In the genomic region with DNA sequence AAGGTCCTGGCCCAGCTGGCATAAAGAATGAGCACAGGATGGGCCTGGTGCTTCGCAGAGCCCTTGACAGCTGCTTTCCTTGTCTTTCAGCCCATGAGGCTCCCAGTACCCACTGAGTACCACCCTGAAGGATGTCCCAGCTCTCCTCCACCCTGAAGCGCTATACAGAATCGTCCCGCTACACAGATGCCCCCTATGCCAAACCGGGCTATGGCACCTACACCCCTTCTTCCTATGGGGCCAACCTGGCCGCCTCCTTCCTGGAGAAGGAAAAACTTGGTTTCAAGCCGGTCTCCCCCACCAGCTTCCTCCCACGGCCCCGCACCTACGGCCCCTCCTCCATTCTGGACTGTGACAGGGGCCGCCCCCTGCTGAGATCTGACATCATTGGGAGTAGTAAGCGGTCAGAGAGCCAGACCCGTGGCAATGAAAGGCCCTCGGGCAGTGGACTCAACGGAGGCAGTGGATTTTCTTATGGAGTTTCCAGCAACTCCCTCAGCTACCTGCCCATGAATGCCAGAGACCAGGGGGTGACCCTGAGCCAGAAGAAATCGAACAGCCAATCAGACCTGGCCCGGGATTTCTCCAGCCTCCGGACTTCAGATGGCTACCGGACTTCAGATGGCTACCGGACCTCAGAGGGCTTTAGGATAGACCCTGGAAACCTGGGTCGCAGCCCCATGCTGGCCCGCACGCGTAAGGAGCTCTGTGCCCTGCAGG, we compare ENCODE assay signal across 16 mouse cellular contexts. TPM values are rescaled to one million over a fixed set of nuclear protein-coding genes. Genes with fewer than 3 reads are reported as not detected.
DNase-seq lines count a peak whose midpoint lies in the region; ATAC-seq and TF ChIP-seq lines count a peak whose summit lies in the region.
"Had no signal": no experiment of that assay in that cellular context is flagged by ENCODE, and none has a peak within 500 bp of the region (broad histone marks: within the 10 kb centered on the region; RNA-seq: fewer than 3 reads in every experiment).

No protein-coding gene starts in this region.

- WGBS in cerebellum, adult 2 months, result 67% methylated on average over 24 of the region's 24 CpGs
- 66% methylated on average over 24 of the region's 24 CpGs for WGBS in heart, embryonic 13.5 days
- WGBS in kidney, embryonic 16.5 days, result 68% methylated on average over 24 of the region's 24 CpGs

- H3K4me2 ChIP-seq in heart, embryonic 13.5 days, result no peak overlapping the region
- H3K4me2 ChIP-seq in kidney, embryonic 16.5 days (replicated peaks; ENCODE audit: low read depth, low read length), result no peak overlapping the region
- H3K4me2 ChIP-seq: intestine, embryonic 15.5 days; midbrain, embryonic 12.5 days had no signal

- no peaks in the 10 kb centered on the region for H3K9me3 ChIP-seq in heart, embryonic 13.5 days
- no peaks in the 10 kb centered on the region for H3K9me3 ChIP-seq in kidney, embryonic 16.5 days (ENCODE audit: low read length)
- H3K9me3 ChIP-seq: embryonic facial prominence, embryonic 10.5 days; intestine, embryonic 15.5 days; midbrain, embryonic 12.5 days had no signal

- TF ChIP-seq CTCF in cerebellum, adult 2 months (IDR thresholded peaks at IDR 0.05; ENCODE audit: borderline replicate concordance, insufficient read depth, low read depth, low read length), result no peak

- DNase-seq in cerebellum, adult 2 months, result peak; percentile 42 to 51
- DNase-seq in cerebellum, postnatal 36 days, result no peak
- no peak for DNase-seq in heart, adult 9 months (ENCODE audit: low spot score in 2 of 2)
- DNase-seq in cerebellum, postnatal 10 days, result peak; percentile 49 to 53
- DNase-seq in spleen, adult 12 weeks (ENCODE audit: low spot score), result no peak
- DNase-seq: layer of hippocampus, adult 9-11 months; lung, postnatal 36 days; right cerebral cortex, adult 18-20 months had no signal

- peak overlapping the region; percentile 26; the same call in 1 of the 2 replicates for H3K9ac ChIP-seq in heart, embryonic 13.5 days
- no peak overlapping the region for H3K9ac ChIP-seq in kidney, embryonic 16.5 days (replicated peaks; ENCODE audit: low read length)
- H3K9ac ChIP-seq: intestine, embryonic 15.5 days; midbrain, embryonic 12.5 days had no signal

- TF ChIP-seq POLR2A in cerebellum, adult 2 months (IDR thresholded peaks at IDR 0.05; ENCODE audit: borderline replicate concordance, insufficient read depth, low read length), result no peak

- peaks cover 5% of the 10 kb centered on the region for H3K36me3 ChIP-seq in heart, embryonic 13.5 days
- no peaks in the 10 kb centered on the region for H3K36me3 ChIP-seq in kidney, embryonic 16.5 days (ENCODE audit: insufficient read depth, low read length)
- H3K36me3 ChIP-seq: embryonic facial prominence, embryonic 10.5 days; intestine, embryonic 15.5 days; midbrain, embryonic 12.5 days had no signal

- ATAC-seq in heart, embryonic 13.5 days (ENCODE audit: extremely low read depth, insufficient number of reproducible peaks, low FRiP score, low TSS enrichment), result no peak
- no peak for ATAC-seq in kidney, embryonic 16.5 days (ENCODE audit: low FRiP score, low TSS enrichment)
- ATAC-seq in activated CD4-positive, CD25-positive, alpha-beta regulatory T cell, adult 4 months, result no peak
- ATAC-seq: intestine, embryonic 15.5 days had no signal

- H3K4me3 ChIP-seq in cerebellum, adult 2 months (replicated peaks; ENCODE audit: insufficient read depth, low read depth, low read length), result no peak overlapping the region
- no peak overlapping the region for H3K4me3 ChIP-seq in heart, embryonic 13.5 days
- no peak overlapping the region for H3K4me3 ChIP-seq in kidney, embryonic 16.5 days (ENCODE audit: low read length)
- H3K4me3 ChIP-seq: embryonic facial prominence, embryonic 10.5 days; erythroblast, embryonic 14.5 days; intestine, embryonic 15.5 days; midbrain, embryonic 12.5 days had no signal

- H3K4me1 ChIP-seq in cerebellum, adult 2 months (ENCODE audit: control insufficient read depth, insufficient read depth, low read length), result peaks cover 65% of the 10 kb centered on the region
- H3K4me1 ChIP-seq in heart, embryonic 13.5 days, result peaks cover 92% of the 10 kb centered on the region
- peaks cover 61% of the 10 kb centered on the region for H3K4me1 ChIP-seq in kidney, embryonic 16.5 days (ENCODE audit: insufficient read depth, low read length)

- no peak overlapping the region for H3K27ac ChIP-seq in cerebellum, adult 2 months (ENCODE audit: insufficient read depth, low read length)
- no peak overlapping the region for H3K27ac ChIP-seq in heart, embryonic 13.5 days (replicated peaks)
- H3K27ac ChIP-seq in kidney, embryonic 16.5 days (ENCODE audit: low read length), result peak overlapping the region; percentile 47; the same call in 1 of the 2 replicates
- H3K27ac ChIP-seq: embryonic facial prominence, embryonic 10.5 days; intestine, embryonic 15.5 days; midbrain, embryonic 12.5 days had no signal

- no peaks in the 10 kb centered on the region for H3K27me3 ChIP-seq in cerebellum, adult 2 months (ENCODE audit: control insufficient read depth, insufficient read depth, low read length)
- H3K27me3 ChIP-seq in heart, embryonic 13.5 days (replicated peaks), result no peaks in the 10 kb centered on the region
- H3K27me3 ChIP-seq in kidney, embryonic 16.5 days (ENCODE audit: insufficient read depth, low read length), result no peaks in the 10 kb centered on the region
- H3K27me3 ChIP-seq: intestine, embryonic 15.5 days had no signal

RNA-seq across cellular contexts. Expression of a gene that starts 8.6 kb away (rescaled TPM):
- 43.5 and 47.1 TPM in 2 replicates for polyA plus RNA-seq in cerebellum, adult 2 months (2012; rRNA removed)
- polyA plus RNA-seq in heart, embryonic 13.5 days (2015; fragmentation: Nextera tagmentation; extraction: Ambion mirVana), result 48.5 and 66.0 TPM in 2 replicates
- polyA plus RNA-seq in kidney, embryonic 16.5 days (2015; fragmentation: Nextera tagmentation; extraction: Ambion mirVana), result 53.9 and 57.7 TPM in 2 replicates
- polyA plus RNA-seq in activated CD4-positive, CD25-positive, alpha-beta regulatory T cell, adult 4 months (2017; shearing (Covaris generic)), result 1 to 10 TPM; 1.6 to 1.7 TPM
- polyA plus RNA-seq: erythroblast, embryonic 14.5 days had no signal

RNA-seq across cellular contexts. Expression of a gene that starts 26.1 kb away (rescaled TPM):
- polyA plus RNA-seq in cerebellum, adult 2 months (2012; rRNA removed), result 2.7 and 7.3 TPM in 2 replicates
- polyA plus RNA-seq in heart, embryonic 13.5 days (2015; fragmentation: Nextera tagmentation; extraction: Ambion mirVana), result not detected in 2 replicates
- 0.10 and 0.25 TPM in 2 replicates for polyA plus RNA-seq in kidney, embryonic 16.5 days (2015; fragmentation: Nextera tagmentation; extraction: Ambion mirVana)
- polyA plus RNA-seq in activated CD4-positive, CD25-positive, alpha-beta regulatory T cell, adult 4 months (2017; shearing (Covaris generic)), result not detected
- polyA plus RNA-seq: erythroblast, embryonic 14.5 days; liver, embryonic 16.5 days; midbrain, embryonic 12.5 days had no signal

RNA-seq across cellular contexts. Expression of a gene that starts 31.6 kb away (rescaled TPM):
- polyA plus RNA-seq in cerebellum, adult 2 months (2012; rRNA removed), result 26.0 and 29.1 TPM in 2 replicates
- 1.1 and 2.1 TPM in 2 replicates for polyA plus RNA-seq in heart, embryonic 13.5 days (2015; fragmentation: Nextera tagmentation; extraction: Ambion mirVana)
- polyA plus RNA-seq in kidney, embryonic 16.5 days (2015; fragmentation: Nextera tagmentation; extraction: Ambion mirVana), result 4.7 and 5.7 TPM in 2 replicates
- polyA plus RNA-seq in activated CD4-positive, CD25-positive, alpha-beta regulatory T cell, adult 4 months (2017; shearing (Covaris generic)), result not detected

RNA-seq across cellular contexts. Expression of a gene that starts 32.3 kb away (rescaled TPM):
- 860 and 925 TPM in 2 replicates for polyA plus RNA-seq in cerebellum, adult 2 months (2012; rRNA removed)
- polyA plus RNA-seq in heart, embryonic 13.5 days (2015; fragmentation: Nextera tagmentation; extraction: Ambion mirVana), result 0.47 and 0.98 TPM in 2 replicates
- 7.7 and 10.5 TPM in 2 replicates for polyA plus RNA-seq in kidney, embryonic 16.5 days (2015; fragmentation: Nextera tagmentation; extraction: Ambion mirVana)
- 100 to 1,000 TPM; 218 to 257 TPM for polyA plus RNA-seq in activated CD4-positive, CD25-positive, alpha-beta regulatory T cell, adult 4 months (2017; shearing (Covaris generic))
- polyA plus RNA-seq: erythroblast, embryonic 14.5 days; midbrain, embryonic 12.5 days had no signal

RNA-seq across cellular contexts. Expression of a gene that starts 37.9 kb away (rescaled TPM):
- 0.41 and 0.75 TPM in 2 replicates for polyA plus RNA-seq in cerebellum, adult 2 months (2012; rRNA removed)
- not detected in 2 replicates for polyA plus RNA-seq in heart, embryonic 13.5 days (2015; fragmentation: Nextera tagmentation; extraction: Ambion mirVana)
- 0.22 and 0.25 TPM in 2 replicates for polyA plus RNA-seq in kidney, embryonic 16.5 days (2015; fragmentation: Nextera tagmentation; extraction: Ambion mirVana)
- polyA plus RNA-seq in activated CD4-positive, CD25-positive, alpha-beta regulatory T cell, adult 4 months (2017; shearing (Covaris generic)), result not detected
- polyA plus RNA-seq: erythroblast, embryonic 14.5 days; liver, embryonic 16.5 days had no signal

Comparison
In these comparisons a context has a peak if more than half of its experiments do, and no peak if none do; other contexts are left out.
1. DNase-seq: peak in cerebellum, adult 2 months (2 of 2) and cerebellum, postnatal 10 days (2 of 2); none in cerebellum, postnatal 36 days (0 of 2), heart, adult 9 months (0 of 2) and spleen, adult 12 weeks (single experiment).
2. RNA of a gene that starts 8.6 kb away (polyA plus RNA-seq): 53.9 to 57.7 TPM in kidney, embryonic 16.5 days, 48.5 to 66.0 TPM in heart, embryonic 13.5 days and 43.5 to 47.1 TPM in cerebellum, adult 2 months; 1.6 to 1.7 TPM in activated CD4-positive, CD25-positive, alpha-beta regulatory T cell, adult 4 months; every median in the first group is over 10 times any median in the second.